Mouse (Mus musculus): ENCODE data around the gene Unc119b.
A peak's percentile ranks its signal among the peaks of the same experiment; 100 is the strongest.
"Not testable (repeated sequence)": the region's sequence is repeated elsewhere in the genome, so short reads cannot be mapped to it uniquely, and the experiment has no call there.

Gene Unc119b

GRCm38 (mm10) chr5:115081636-115082035 lies 53.1 kb downstream of the Unc119b start:
- no peak for DNase-seq

DNA sequence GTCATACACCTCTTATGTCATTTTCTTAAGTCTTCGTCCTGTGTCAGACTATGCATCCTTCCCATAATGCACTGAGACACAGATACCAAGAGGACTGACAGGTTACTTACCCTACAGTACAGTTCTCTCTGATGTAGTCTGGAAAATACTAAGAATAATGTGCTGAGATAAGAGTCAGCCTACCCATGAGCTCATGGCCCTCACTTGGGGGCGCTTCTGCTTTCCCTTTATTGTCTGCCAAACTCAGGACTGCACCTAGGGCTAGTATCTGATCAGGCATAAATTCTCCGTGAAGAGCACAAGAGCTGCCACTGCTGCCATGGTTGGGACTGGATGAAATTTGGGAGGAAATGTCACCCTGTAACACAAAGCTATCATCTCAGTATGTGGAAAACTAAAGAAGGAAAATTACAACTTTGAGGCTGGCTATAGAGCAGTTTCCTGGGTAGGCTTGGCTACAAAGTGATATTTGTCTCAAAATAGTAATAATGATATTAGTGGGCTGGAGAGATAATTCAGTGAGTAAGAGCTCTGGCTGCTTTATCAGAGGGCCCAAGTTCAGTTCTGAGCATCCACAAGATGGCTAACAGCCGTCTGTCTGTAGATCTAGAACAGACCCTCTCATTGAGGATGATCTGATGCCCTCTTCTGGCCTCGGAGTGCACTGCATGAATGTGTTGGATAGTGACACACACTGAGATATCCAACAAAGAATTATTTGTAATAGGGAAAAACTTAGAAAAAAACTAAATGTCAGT lies 58.5 kb downstream of the Unc119b start:
- DNase-seq: peak; percentile 82

- no peak for DNase-seq
These were observed 60.0 kb downstream of the Unc119b start for GRCm38 (mm10) chr5:115074749-115075148.

GRCm38 (mm10) chr5:115073306-115073705 lies 61.5 kb downstream of the Unc119b start:
- DNase-seq: not testable (repeated sequence)
